ENCODE assay signal across 22 mouse cellular contexts in the genomic region with DNA sequence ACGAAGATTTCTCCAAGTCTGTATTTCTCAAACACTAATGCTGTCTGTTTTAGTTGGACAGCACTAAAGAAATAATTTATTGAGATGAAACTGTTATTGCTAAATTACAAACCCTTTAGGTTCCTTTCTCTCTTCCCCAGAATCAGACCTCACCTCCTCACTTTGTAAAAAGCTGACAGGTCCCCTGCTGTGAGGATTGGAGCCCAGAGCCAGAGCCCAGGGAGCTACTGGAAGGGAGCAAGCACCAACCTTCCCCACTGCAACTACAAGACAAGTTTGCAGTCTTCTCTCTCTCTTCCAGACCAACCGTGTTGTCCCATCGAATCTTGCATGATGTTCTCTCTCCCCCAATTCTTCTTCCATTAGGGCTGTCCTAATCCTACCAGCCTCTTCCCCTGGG.
DNase-seq lines count a peak whose midpoint lies in the region; ATAC-seq and TF ChIP-seq lines count a peak whose summit lies in the region.
"Had no signal": no experiment of that assay in that cellular context is flagged by ENCODE, and none has a peak within 500 bp of the region (broad histone marks: within the 10 kb centered on the region; RNA-seq: fewer than 3 reads in every experiment).

No protein-coding gene starts in this region.

- H3K4me2 ChIP-seq in forebrain, postnatal 0 days (ENCODE audit: low read depth): no peak overlapping the region
- H3K4me2 ChIP-seq: embryonic facial prominence, embryonic 12.5 days; forebrain, embryonic 13.5 days; forebrain, embryonic 15.5 days had no signal

- no peaks in the 10 kb centered on the region for H3K36me3 ChIP-seq in forebrain, postnatal 0 days (ENCODE audit: insufficient read depth)
- H3K36me3 ChIP-seq: embryonic facial prominence, embryonic 10.5 days; embryonic facial prominence, embryonic 12.5 days; forebrain, embryonic 15.5 days; G1E had no signal

- TF ChIP-seq CTCF in forebrain, postnatal 0 days (IDR thresholded peaks at IDR 0.05; ENCODE audit: low read depth): no peak

- peak; percentile 11 to 20 for DNase-seq in cerebellum, adult 18-20 months
- no peak for DNase-seq in cerebellum, postnatal 4 days (ENCODE audit: low spot score in 2 of 2)
- peak; percentile 42 to 61 for DNase-seq in cerebellum, postnatal 10 days
- no peak for DNase-seq in cerebellum, adult 9-10 months
- DNase-seq in cerebellum, postnatal 25 days: peak; percentile 23 to 51
- DNase-seq in cerebellum, adult 11 months: no peak
- DNase-seq in R1 (ENCODE audit: low read depth, low spot score): peak; percentile 26
- no peak for DNase-seq in forebrain, postnatal 0 days
- DNase-seq: adrenal gland, adult 8-10 months; adrenal gland, postnatal 14 days; adrenal gland, postnatal 36 days; B cell, adult 2 months; gastrocnemius, adult 2 months had no signal

- no peaks in the 10 kb centered on the region for H3K4me1 ChIP-seq in forebrain, postnatal 0 days (ENCODE audit: insufficient read depth)
- H3K4me1 ChIP-seq: embryonic facial prominence, embryonic 12.5 days had no signal

- no peak for ATAC-seq in forebrain, postnatal 0 days
- ATAC-seq: activated CD4-positive, CD25-positive, alpha-beta regulatory T cell, adult 4 months; CD4-positive, CD25-positive, alpha-beta regulatory T cell, adult 4 months; forebrain, embryonic 13.5 days; forebrain, embryonic 15.5 days; Patski had no signal

- no peaks in the 10 kb centered on the region for H3K27me3 ChIP-seq in forebrain, postnatal 0 days (ENCODE audit: insufficient read depth, low read length)
- H3K27me3 ChIP-seq: CH12.LX; embryonic facial prominence, embryonic 12.5 days; forebrain, embryonic 15.5 days; Patski had no signal

- H3K27ac ChIP-seq in forebrain, postnatal 0 days (ENCODE audit: low read depth, low read length): no peak overlapping the region
- H3K27ac ChIP-seq: embryonic facial prominence, embryonic 10.5 days; embryonic facial prominence, embryonic 12.5 days; forebrain, embryonic 13.5 days; forebrain, embryonic 15.5 days; gastrocnemius, adult 2 months had no signal

- no peaks in the 10 kb centered on the region for H3K9me3 ChIP-seq in forebrain, postnatal 0 days (ENCODE audit: low read length)
- H3K9me3 ChIP-seq: embryonic facial prominence, embryonic 10.5 days; embryonic facial prominence, embryonic 12.5 days; forebrain, embryonic 13.5 days; forebrain, embryonic 15.5 days; G1E had no signal

- no peak overlapping the region for H3K9ac ChIP-seq in forebrain, postnatal 0 days
- H3K9ac ChIP-seq: embryonic facial prominence, embryonic 12.5 days; forebrain, embryonic 13.5 days; forebrain, embryonic 15.5 days had no signal

- no peak overlapping the region for H3K4me3 ChIP-seq in forebrain, postnatal 0 days (ENCODE audit: low read depth, low read length)
- H3K4me3 ChIP-seq: embryonic facial prominence, embryonic 10.5 days; embryonic facial prominence, embryonic 12.5 days; forebrain, embryonic 13.5 days; forebrain, embryonic 15.5 days; gastrocnemius, adult 2 months had no signal

- WGBS in forebrain, postnatal 0 days: 74% methylated on average over 3 of the region's 3 CpGs

Comparison
In these comparisons a context has a peak if more than half of its experiments do, and no peak if none do; other contexts are left out.
1. DNase-seq: peak in cerebellum, adult 18-20 months (2 of 2), cerebellum, postnatal 10 days (2 of 2), cerebellum, postnatal 25 days (2 of 2) and R1 (single experiment); none in cerebellum, postnatal 4 days (0 of 2), cerebellum, adult 9-10 months (single experiment), cerebellum, adult 11 months (single experiment) and forebrain, postnatal 0 days (single experiment).